Mouse (Mus musculus) ovary, adult 10 weeks (tissue): ENCODE measurements around the gene Cacna1g. TPM values are rescaled to one million over a fixed set of nuclear protein-coding genes. Genes with fewer than 3 reads are reported as not detected.

ENCODE experiments used
- polyA plus RNA-seq: library from polyadenylated mRNA; stranded (reverse); fragments of 350-450 nt; fragmentation: Illumina TruSeq; extraction: RNeasy Lipid Tissue Mini Kit (QIAGEN cat#74804); gene quantifications from one replicate; pipeline ENCODE4 v1.2.3, GENCODE M21; 2014

The Cacna1g gene
- 0.09 TPM for polyA plus RNA-seq

DNA sequence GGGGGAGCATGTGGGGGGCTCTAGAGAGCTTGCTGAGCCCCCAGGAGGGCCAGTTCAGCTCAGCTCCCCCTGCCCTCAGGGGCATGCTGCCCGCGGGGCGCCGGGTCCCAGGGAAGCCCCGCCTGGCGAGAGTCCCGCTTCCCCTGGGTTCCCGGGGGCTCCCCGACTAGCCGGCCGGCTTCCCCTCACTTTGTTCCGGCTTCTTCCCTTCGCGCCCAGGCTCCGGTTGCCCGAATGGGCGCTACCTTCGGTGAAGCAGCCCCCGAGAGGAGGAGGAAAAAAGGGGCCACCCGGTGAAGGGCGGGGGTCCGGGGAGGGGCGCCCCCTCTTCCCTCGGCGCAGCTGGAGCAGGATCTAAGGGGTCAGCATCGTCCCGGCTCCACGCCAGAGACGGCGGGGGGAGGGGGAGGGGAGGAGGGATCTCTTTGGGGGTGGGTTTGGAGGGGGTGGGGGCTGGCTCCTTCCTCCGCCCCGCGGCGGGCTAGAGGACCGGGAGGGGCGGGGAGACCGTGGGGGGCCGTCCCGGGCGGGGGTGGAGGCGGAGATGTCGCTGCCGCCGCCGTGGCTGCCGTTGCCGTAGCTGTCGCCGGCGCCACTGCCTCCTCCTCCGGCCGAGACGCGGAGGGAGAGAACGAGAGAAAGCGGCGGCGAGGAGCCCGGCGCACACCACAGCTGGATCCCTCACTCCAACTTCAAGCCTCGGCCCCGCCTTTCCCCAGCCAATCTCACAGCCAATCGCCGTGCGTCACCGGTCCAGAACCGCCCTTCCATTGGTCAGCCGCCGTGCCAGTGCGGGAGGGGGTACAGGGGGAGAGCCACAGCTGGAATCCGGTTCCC, at the start of gene Cacna1g:
TSS of gene Cacna1g (minus strand) at position 492 of the 837 bp plus-strand sequence.

DNA sequence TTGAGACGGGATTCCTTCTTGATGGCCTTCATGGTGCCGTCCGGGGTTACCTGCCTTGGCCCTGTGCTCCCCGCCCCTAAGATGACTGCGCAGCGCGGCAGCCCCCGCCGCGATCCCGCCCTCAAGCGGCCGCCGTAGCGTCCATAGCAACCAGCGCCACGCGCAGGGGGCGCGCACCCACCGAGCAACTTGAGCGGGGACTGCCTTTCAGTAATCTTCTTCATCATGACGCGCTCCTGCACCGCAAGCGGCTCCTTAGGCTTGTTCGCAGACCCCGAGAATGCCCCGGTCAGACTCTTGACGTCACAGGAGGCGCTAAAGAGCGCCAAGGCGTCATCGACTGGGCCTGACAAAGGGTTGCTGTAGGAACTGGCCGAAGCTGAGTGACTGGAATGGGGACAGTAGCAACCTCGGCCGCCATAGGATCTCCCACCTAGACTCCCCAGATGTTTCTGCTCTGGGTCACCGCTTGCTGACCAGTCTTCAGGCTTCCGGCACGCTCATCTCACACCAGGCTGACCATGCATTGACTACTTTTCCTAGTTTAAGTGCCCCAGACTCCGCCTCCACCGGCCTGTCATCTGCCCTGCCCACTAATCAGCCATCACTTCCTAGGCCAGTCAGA, 47.3 kb upstream of the Cacna1g start, which contains the start of gene Mycbpap:
TSS of gene Mycbpap (minus strand) at position 524 of the 625 bp plus-strand sequence.

DNA sequence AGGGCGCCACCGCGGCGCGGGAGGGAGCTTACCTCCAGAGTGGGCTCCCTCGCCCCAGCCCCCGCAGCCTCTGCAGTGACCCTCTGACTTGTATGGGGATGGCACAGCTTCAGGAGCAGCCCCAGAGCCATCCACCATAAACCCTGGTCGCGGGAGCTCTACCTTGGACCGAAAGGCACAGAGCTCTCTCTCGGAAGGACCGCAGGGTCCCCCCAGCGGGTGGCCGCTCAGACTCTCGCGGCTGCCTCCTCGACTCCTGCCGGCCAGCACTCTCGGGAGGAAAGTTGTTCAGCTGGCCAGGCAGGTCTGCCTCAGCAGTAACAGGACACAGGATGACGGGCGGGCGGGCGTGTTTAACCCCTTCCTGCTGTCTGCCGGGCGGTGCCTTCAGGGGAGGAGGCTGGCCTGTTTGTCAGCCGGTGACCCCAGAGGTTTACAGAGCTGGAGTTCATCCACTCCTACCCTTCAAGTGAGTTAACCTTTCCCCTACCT, 25.7 kb upstream of the Cacna1g start, which contains the start of gene Epn3:
TSS of gene Epn3 (minus strand) at position 314 of the 492 bp plus-strand sequence.

DNA sequence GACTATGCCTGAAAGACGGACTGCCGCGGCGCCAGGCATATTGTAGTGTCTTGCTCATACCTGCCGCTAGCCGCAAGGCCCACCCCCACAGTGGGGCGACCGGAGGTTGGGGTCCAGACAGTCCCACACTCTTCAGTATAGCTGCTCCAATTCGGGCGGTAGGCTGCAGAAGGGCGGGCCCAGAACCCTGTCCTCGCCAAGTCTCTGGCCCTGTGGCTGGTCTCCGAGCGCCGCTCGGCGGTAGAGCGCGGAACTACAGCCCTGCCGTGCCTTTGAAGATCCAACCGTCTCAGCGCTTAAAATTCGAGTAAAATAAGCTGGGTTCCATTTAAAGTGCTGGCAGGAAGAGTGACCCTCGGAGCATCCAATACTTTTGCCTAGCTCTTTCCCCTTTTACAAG, 12.0 kb upstream of the Cacna1g start, which contains the start of gene Spata20:
TSS of gene Spata20 (minus strand) at position 179 of the 400 bp plus-strand sequence.

DNA sequence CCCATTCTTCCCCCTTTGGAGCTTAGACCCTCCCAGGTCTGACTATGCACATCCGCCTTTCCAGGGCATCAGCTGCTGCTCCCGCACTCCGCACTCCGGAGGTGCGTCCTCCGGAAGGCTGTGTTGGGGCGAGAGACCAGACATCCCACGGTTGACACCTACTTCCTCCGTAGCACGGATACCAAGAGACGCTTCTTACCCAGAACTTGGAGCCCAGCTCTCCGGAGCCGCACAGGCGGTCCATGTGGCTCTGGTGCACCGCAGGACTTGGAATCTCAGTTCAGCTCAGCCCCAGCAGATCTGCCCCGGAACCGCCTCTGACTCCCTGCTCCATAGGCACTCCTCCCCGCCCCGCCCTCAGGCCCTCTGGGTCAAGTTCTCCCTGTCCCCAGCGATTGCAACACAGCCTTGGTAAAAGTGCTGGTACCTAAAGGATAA, 81.3 kb downstream of the Cacna1g start, which contains the start of gene Abcc3:
TSS of gene Abcc3 (minus strand) at position 326 of the 438 bp plus-strand sequence.

Other genes starting within 250 kb of the Cacna1g start
- 0.46 TPM for gene Wfikkn2, start 228.2 kb downstream of the Cacna1g start, polyA plus RNA-seq
- not detected for gene Gm21885, start 192.3 kb downstream of the Cacna1g start, polyA plus RNA-seq
- 324 TPM for gene Luc7l3, start 152.2 kb downstream of the Cacna1g start, polyA plus RNA-seq
- 73.0 TPM for gene Ankrd40, start 146.2 kb downstream of the Cacna1g start, polyA plus RNA-seq
- gene Abcc3, start 81.2 kb downstream of the Cacna1g start, polyA plus RNA-seq, result 1.6 TPM
- gene Spata20, start 12.0 kb upstream of the Cacna1g start, polyA plus RNA-seq, result not detected
- 0.74 TPM for gene Epn3, start 25.8 kb upstream of the Cacna1g start, polyA plus RNA-seq
- 0.37 TPM for gene Mycbpap, start 47.5 kb upstream of the Cacna1g start, polyA plus RNA-seq
- gene Rsad1, start 75.1 kb upstream of the Cacna1g start, polyA plus RNA-seq, result 9.4 TPM
- not detected for gene Chad, start 90.8 kb upstream of the Cacna1g start, polyA plus RNA-seq
- gene Acsf2, start 127.7 kb upstream of the Cacna1g start, polyA plus RNA-seq, result 38.4 TPM
- 79.2 TPM for gene Lrrc59, start 155.6 kb upstream of the Cacna1g start, polyA plus RNA-seq
- gene Mrpl27, start 179.6 kb upstream of the Cacna1g start, polyA plus RNA-seq, result 12.9 TPM
- 0.60 TPM for gene Eme1, start 179.8 kb upstream of the Cacna1g start, polyA plus RNA-seq
- gene Xylt2, start 203.3 kb upstream of the Cacna1g start, polyA plus RNA-seq, result 0.34 TPM
- not detected for gene Gm11541, start 230.3 kb upstream of the Cacna1g start, polyA plus RNA-seq